Comparison of ENCODE assay signal across 13 mouse cellular contexts in genomic region chr7:64271926-64272325, GRCm38 (mm10). TPM values are rescaled to one million over a fixed set of nuclear protein-coding genes. Genes with fewer than 3 reads are reported as not detected.
DNase-seq lines count a peak whose midpoint lies in the region; ATAC-seq and TF ChIP-seq lines count a peak whose summit lies in the region.
"Had no signal": no experiment of that assay in that cellular context is flagged by ENCODE, and none has a peak within 500 bp of the region (broad histone marks: within the 10 kb centered on the region; RNA-seq: fewer than 3 reads in every experiment).

No protein-coding gene starts in this region.

- H3K4me1 ChIP-seq in ES-Bruce4 (ENCODE audit: control insufficient read depth, insufficient read depth, low read length) = peaks cover 1% of the 10 kb centered on the region
- no peaks in the 10 kb centered on the region for H3K4me1 ChIP-seq in forebrain, postnatal 0 days (ENCODE audit: insufficient read depth)
- H3K4me1 ChIP-seq in midbrain, embryonic 13.5 days (replicated peaks) = peaks cover 13% of the 10 kb centered on the region
- H3K4me1 ChIP-seq in intestine, postnatal 0 days (replicated peaks; ENCODE audit: control insufficient read depth, insufficient read depth, low read length) = no peaks in the 10 kb centered on the region
- no peaks in the 10 kb centered on the region for H3K4me1 ChIP-seq in cerebellum, adult 2 months (ENCODE audit: control insufficient read depth, insufficient read depth, low read length)
- H3K4me1 ChIP-seq: stomach, embryonic 15.5 days had no signal

- no peak overlapping the region for H3K4me2 ChIP-seq in forebrain, postnatal 0 days (ENCODE audit: low read depth)
- no peak overlapping the region for H3K4me2 ChIP-seq in midbrain, embryonic 13.5 days (replicated peaks)
- H3K4me2 ChIP-seq in intestine, postnatal 0 days (replicated peaks; ENCODE audit: low read depth) = no peak overlapping the region
- H3K4me2 ChIP-seq: lung, embryonic 14.5 days; stomach, embryonic 15.5 days had no signal

- no peaks in the 10 kb centered on the region for H3K36me3 ChIP-seq in ES-Bruce4 (ENCODE audit: control insufficient read depth, insufficient read depth, low read length, poor library complexity, severe bottlenecking)
- no peaks in the 10 kb centered on the region for H3K36me3 ChIP-seq in forebrain, postnatal 0 days (ENCODE audit: insufficient read depth)
- H3K36me3 ChIP-seq in midbrain, embryonic 13.5 days = no peaks in the 10 kb centered on the region
- no peaks in the 10 kb centered on the region for H3K36me3 ChIP-seq in intestine, postnatal 0 days (ENCODE audit: control insufficient read depth, insufficient read depth)
- H3K36me3 ChIP-seq: stomach, embryonic 15.5 days had no signal

- ATAC-seq in forebrain, postnatal 0 days = peak; percentile 96
- ATAC-seq in midbrain, embryonic 13.5 days = peak; percentile 94
- ATAC-seq in intestine, postnatal 0 days = no peak

- peak; percentile 67 for DNase-seq in embryo, embryonic 10 days (ENCODE audit: low spot score)
- DNase-seq in forebrain, postnatal 0 days = peak; percentile 54
- DNase-seq in gastrocnemius, postnatal 4 days (ENCODE audit: low spot score in 2 of 2) = no peak
- no peak for DNase-seq in thymus, postnatal 0 days (ENCODE audit: low spot score)
- no peak for DNase-seq in cerebellum, adult 2 months
- DNase-seq: adrenal gland, adult 2 months; cerebellum, postnatal 36 days; lung, embryonic 14.5 days; right cerebral cortex, postnatal 4 days had no signal

- H3K27me3 ChIP-seq in ES-Bruce4 (ENCODE audit: control insufficient read depth, insufficient read depth, low read length, poor library complexity, severe bottlenecking) = no peaks in the 10 kb centered on the region
- H3K27me3 ChIP-seq in forebrain, postnatal 0 days (ENCODE audit: insufficient read depth, low read length) = no peaks in the 10 kb centered on the region
- peaks cover 5% of the 10 kb centered on the region for H3K27me3 ChIP-seq in midbrain, embryonic 13.5 days
- peaks cover 14% of the 10 kb centered on the region for H3K27me3 ChIP-seq in intestine, postnatal 0 days (replicated peaks; ENCODE audit: control insufficient read depth, insufficient read depth, low read length)
- no peaks in the 10 kb centered on the region for H3K27me3 ChIP-seq in cerebellum, adult 2 months (ENCODE audit: control insufficient read depth, insufficient read depth, low read length)

- no peak overlapping the region for H3K4me3 ChIP-seq in ES-Bruce4 (ENCODE audit: low read depth, low read length)
- H3K4me3 ChIP-seq in forebrain, postnatal 0 days (ENCODE audit: low read depth, low read length) = no peak overlapping the region
- H3K4me3 ChIP-seq in midbrain, embryonic 13.5 days (replicated peaks) = no peak overlapping the region
- no peak overlapping the region for H3K4me3 ChIP-seq in intestine, postnatal 0 days (ENCODE audit: low read depth, low read length)
- H3K4me3 ChIP-seq in cerebellum, adult 2 months (replicated peaks; ENCODE audit: insufficient read depth, low read depth, low read length) = no peak overlapping the region
- H3K4me3 ChIP-seq: stomach, embryonic 15.5 days had no signal

- 5% methylated on average over 4 of the region's 4 CpGs for WGBS in forebrain, postnatal 0 days
- 7% methylated on average over 4 of the region's 4 CpGs for WGBS in midbrain, embryonic 13.5 days
- WGBS in intestine, postnatal 0 days = 43% methylated on average over 4 of the region's 4 CpGs
- 32% methylated on average over 4 of the region's 4 CpGs for WGBS in cerebellum, adult 2 months

- H3K27ac ChIP-seq in ES-Bruce4 (ENCODE audit: insufficient read depth, low read length) = no peak overlapping the region
- no peak overlapping the region for H3K27ac ChIP-seq in forebrain, postnatal 0 days (ENCODE audit: low read depth, low read length)
- H3K27ac ChIP-seq in midbrain, embryonic 13.5 days = peak overlapping the region; percentile 74
- H3K27ac ChIP-seq in intestine, postnatal 0 days (ENCODE audit: low read depth, low read length) = no peak overlapping the region
- no peak overlapping the region for H3K27ac ChIP-seq in cerebellum, adult 2 months (ENCODE audit: insufficient read depth, low read length)
- H3K27ac ChIP-seq: stomach, embryonic 15.5 days had no signal

- TF ChIP-seq POLR2A in ES-Bruce4 (IDR thresholded peaks at IDR 0.05; ENCODE audit: insufficient read depth, low read length) = no peak
- no peak for TF ChIP-seq POLR2A in cerebellum, adult 2 months (IDR thresholded peaks at IDR 0.05; ENCODE audit: borderline replicate concordance, insufficient read depth, low read length)

- no peak overlapping the region for H3K9ac ChIP-seq in ES-Bruce4 (ENCODE audit: low read depth, poor library complexity, severe bottlenecking)
- H3K9ac ChIP-seq in forebrain, postnatal 0 days = no peak overlapping the region
- H3K9ac ChIP-seq in midbrain, embryonic 13.5 days (replicated peaks) = no peak overlapping the region
- H3K9ac ChIP-seq in intestine, postnatal 0 days (ENCODE audit: low read depth, low read length) = no peak overlapping the region
- H3K9ac ChIP-seq: lung, embryonic 14.5 days; stomach, embryonic 15.5 days had no signal

- TF ChIP-seq CTCF in ES-Bruce4 (IDR thresholded peaks at IDR 0.05; ENCODE audit: low read depth, low read length) = no peak
- no peak for TF ChIP-seq CTCF in forebrain, postnatal 0 days (IDR thresholded peaks at IDR 0.05; ENCODE audit: low read depth)
- no peak for TF ChIP-seq CTCF in intestine, postnatal 0 days (IDR thresholded peaks at IDR 0.05; ENCODE audit: low read depth)
- TF ChIP-seq CTCF in cerebellum, adult 2 months (IDR thresholded peaks at IDR 0.05; ENCODE audit: borderline replicate concordance, insufficient read depth, low read depth, low read length) = no peak

- TF ChIP-seq EP300 in ES-Bruce4 (IDR thresholded peaks at IDR 0.05; ENCODE audit: insufficient read depth, low read depth, low read length) = 0 out of 2 replicates have a peak, but pooled peaks have one; percentile 22

- no peaks in the 10 kb centered on the region for H3K9me3 ChIP-seq in ES-Bruce4 (replicated peaks; ENCODE audit: control insufficient read depth, insufficient read depth, low read length, poor library complexity, severe bottlenecking)
- no peaks in the 10 kb centered on the region for H3K9me3 ChIP-seq in forebrain, postnatal 0 days (ENCODE audit: low read length)
- no peaks in the 10 kb centered on the region for H3K9me3 ChIP-seq in midbrain, embryonic 13.5 days
- H3K9me3 ChIP-seq in intestine, postnatal 0 days (ENCODE audit: control insufficient read depth) = no peaks in the 10 kb centered on the region
- H3K9me3 ChIP-seq: stomach, embryonic 15.5 days had no signal

RNA-seq across cellular contexts. Expression of gene Mtmr10, which starts 15.5 kb away (rescaled TPM):
- polyA plus RNA-seq in ES-Bruce4 (2011; ENCODE audit: insufficient read depth, insufficient read length, low read depth, missing spikeins) = 15.2 and 15.5 TPM in 2 replicates
- 9.0 and 9.5 TPM in 2 replicates for total RNA-seq in forebrain, postnatal 0 days (2014; rRNA removed)
- 3.5 and 6.0 TPM in 2 replicates for polyA plus RNA-seq in forebrain, postnatal 0 days (2015; fragmentation: Nextera tagmentation; extraction: Ambion mirVana)
- 9.9 and 10.9 TPM in 2 replicates for polyA plus RNA-seq in midbrain, embryonic 13.5 days (2015; fragmentation: Nextera tagmentation; extraction: Ambion mirVana)
- polyA plus RNA-seq in intestine, postnatal 0 days (2015; fragmentation: Nextera tagmentation; extraction: Ambion mirVana) = 3.2 and 3.4 TPM in 2 replicates
- 10 to 100 TPM; 17.4 to 18.5 TPM for total RNA-seq in gastrocnemius, postnatal 4 days (2021)
- polyA plus RNA-seq in thymus, postnatal 0 days (2015; fragmentation: Nextera tagmentation; extraction: Ambion mirVana) = 8.1 and 9.4 TPM in 2 replicates
- polyA plus RNA-seq in cerebellum, adult 2 months (2012; rRNA removed) = 15.4 and 16.5 TPM in 2 replicates

Comparison
In these comparisons a context has a peak if more than half of its experiments do, and no peak if none do; other contexts are left out.
1. DNase-seq: peak in embryo, embryonic 10 days (single experiment) and forebrain, postnatal 0 days (single experiment); none in gastrocnemius, postnatal 4 days (0 of 2), thymus, postnatal 0 days (single experiment) and cerebellum, adult 2 months (0 of 2).